Mouse (Mus musculus) cerebellum, postnatal 4 days (tissue): ENCODE results near the gene Ndufs2.
"Not testable (repeated sequence)": the region's sequence is repeated elsewhere in the genome, so short reads cannot be mapped to it uniquely, and the experiment has no call there.

Experiments used
- DNase-seq, 2 experiments: peaks; one replicate each; pipeline ENCODE4 v3.0.0; 2022; ENCODE audit warnings: low spot score in 2 of 2, mixed read lengths in 1 of 2

Gene Ndufs2

DNA sequence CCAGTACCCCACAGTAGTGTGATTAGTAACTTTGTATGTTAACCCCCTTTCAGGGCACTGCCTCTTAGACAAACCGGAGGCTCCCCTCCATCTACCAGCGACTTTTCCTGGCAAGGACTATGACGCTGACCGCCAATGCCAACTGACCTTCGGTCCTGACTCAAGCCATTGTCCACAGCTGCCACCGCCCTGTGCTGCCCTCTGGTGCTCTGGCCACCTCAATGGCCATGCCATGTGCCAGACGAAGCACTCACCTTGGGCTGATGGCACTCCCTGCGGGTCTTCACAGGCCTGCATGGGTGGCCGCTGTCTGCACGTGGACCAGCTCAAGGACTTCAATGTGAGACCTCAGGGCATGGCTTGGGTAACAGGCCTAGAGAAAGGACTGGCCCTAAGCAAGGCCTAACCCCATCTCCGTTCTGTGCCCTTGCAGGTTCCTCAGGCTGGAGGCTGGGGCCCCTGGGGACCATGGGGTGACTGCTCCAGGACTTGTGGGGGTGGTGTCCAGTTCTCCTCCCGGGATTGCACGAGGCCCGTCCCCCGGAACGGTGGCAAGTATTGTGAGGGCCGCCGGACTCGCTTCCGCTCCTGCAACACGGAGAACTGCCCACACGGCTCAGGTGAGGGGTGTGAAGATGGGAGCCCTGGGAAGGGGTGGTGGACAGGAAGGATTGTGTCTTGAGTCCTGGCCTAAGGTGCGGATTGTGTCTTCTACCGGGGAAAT is 5.1 kb upstream of the Ndufs2 start:
- no peak for DNase-seq

DNA sequence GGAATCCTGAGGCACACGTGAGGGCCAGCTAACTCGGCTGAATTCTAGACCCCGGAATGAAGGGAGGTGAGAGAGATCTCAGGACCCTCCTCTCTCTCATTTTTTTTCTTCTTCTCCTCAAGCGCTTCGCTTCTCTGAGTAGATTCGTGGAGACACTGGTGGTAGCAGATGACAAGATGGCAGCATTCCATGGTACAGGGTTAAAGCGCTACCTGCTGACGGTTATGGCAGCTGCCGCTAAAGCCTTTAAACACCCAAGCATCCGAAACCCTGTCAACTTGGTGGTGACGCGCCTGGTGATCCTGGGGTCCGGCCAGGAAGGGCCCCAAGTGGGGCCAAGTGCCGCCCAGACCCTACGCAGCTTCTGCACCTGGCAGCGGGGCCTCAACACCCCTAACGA is 1.2 kb upstream of the Ndufs2 start:
- no peak for DNase-seq

DNA sequence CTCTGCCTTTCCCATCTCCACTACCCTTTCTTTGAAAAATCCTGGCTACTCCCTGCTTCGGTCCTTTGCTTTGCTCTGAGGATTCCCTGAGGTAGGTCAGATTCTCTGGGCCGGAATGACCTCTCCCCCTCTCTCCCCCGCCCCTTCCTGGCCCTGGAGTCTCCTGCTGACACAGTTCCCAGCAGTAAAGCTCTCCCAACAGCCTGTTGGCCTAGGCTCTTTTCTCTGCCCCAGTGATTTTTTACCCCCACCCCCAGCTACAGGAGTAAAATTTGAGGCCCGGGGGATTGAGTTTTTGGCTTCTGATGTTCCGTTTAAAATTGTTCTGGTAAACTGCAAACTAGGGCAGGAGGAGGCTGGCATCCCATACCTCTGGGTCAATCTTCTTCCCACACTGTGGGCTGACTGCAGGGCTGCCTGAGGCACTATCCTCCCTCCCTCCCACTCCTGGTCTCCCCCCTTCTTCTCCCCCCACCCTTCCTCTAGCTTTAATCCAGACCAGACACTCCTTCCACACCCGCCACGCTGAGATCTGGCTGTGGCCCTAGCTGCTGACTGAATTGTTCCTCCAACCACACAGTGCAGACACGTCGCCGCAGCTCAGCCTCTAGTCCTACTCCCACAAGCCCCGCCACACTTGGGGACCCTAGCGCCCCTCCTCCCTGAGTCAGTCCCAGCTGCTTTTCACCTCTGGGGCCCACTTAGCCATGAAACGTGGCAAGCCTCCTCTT is 571 bp upstream of the Ndufs2 start:
- DNase-seq = no peak

DNA sequence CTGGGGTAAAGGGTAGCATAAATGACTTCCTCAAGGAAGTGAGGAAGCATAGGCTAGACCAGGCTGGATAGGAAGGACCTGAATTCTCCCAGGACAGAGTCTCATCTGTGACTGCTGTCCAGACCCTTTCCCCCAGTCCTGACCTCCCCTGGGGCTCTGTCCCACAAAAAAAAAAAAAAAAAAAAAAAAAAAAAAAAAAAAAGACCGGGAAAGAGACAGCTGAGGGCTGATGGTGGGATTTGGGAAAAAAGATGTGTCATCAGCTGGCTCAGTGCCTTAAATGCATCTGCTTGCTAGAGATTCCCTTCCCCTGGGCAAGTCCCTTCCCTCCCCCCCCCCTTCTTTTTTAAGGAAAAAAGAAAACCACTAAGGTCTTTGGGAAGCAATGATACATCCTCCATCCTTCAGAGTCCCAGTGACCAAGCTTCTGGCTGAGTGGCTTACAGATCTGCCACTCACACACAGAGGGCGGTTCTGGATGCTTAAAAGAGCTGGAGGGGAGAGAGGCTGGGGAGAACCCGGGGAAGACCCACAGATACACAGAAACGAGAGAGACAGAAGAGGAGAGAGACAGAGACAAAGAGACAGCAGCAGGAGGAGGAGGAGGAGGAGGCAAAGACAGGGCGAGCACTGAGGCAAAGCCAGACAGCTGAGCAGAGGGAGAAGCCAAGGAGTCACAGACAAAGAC is 1.1 kb downstream of the Ndufs2 start, which contains the start of gene Adamts4:
Gene Adamts4, plus strand, starts transcription at position 509 of the 688 bp plus-strand sequence.
- DNase-seq = peak in 1 of 2 experiments; percentile 58

DNA sequence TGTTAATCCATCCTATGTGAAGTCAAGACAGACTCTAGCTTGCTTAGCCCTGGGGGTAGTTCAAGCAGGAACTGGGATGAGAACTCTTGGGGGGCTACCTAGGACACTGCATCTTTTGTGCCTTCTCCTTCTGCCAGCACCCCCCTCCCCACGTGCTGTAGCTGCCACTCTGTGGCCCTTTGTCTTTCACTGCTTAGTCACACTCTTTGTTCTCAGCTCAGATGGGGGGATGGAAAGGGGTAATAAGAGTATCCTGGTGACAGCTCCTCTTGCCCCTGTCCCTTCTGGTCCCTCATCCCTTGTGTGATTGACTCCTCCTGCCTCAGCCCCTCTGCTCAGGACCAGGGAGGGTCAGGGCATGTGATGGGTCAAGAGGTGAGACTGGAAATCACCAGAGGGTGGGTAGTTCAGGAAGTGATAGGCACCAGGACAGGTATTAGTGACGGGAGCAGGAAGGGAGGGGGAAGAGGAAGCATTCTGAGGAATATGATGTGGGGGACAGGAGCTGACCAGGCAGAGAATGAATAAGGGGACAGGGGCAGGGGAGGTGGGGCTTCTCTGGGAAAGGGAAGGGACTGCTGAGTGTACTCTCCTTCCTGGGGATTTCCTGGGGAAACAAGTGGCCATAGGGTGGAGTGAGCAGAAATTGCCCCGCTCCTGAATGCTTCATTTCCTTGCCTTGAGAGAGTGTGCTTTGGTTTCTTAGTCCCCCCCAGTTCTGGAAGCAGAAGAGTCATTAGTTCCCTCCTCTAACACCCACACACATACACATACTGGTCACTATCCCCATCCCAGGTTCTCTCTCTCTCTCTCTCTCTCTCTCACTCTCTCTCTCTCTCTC is 2.6 kb downstream of the Ndufs2 start:
- DNase-seq = no peak

DNA sequence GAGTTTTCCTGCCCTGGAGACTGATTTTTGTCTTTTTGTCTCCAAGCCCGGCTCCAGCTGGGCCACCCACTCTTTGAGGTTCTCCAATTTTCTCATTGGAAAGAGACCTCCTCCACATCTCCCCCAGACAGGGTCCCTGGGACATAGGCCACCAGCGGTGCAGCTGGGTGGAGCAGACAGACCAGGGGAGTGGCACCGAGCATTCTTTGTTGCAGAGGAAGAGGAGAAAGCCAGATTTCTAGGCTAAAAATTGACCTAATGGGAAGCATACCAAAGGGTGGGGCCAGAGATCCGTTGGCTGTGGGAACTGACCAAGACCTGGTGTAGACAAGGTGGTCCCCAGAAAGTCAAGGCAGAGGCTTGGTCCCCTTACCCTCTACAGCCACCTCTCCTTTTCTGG is 3.3 kb downstream of the Ndufs2 start:
- DNase-seq = no peak

DNA sequence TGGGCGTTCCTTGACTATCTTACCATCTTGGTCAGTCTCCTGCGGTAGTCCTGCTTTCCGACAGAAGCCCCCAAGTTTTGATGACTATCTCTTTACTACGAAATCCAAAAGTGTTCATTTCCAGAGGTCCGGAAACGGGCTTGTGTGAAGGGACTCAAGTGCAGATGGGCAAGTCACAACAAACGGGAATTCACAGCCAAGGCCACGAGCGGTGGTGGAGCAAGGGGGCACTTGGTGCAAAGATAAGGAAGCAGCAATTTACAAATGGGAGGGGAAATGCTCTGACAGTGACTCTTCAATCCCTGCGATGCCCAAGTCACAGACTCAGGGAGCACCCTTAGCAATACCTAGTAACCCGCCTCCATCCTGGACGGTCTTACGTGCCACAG is 3.7 kb downstream of the Ndufs2 start:
- no peak for DNase-seq

DNA sequence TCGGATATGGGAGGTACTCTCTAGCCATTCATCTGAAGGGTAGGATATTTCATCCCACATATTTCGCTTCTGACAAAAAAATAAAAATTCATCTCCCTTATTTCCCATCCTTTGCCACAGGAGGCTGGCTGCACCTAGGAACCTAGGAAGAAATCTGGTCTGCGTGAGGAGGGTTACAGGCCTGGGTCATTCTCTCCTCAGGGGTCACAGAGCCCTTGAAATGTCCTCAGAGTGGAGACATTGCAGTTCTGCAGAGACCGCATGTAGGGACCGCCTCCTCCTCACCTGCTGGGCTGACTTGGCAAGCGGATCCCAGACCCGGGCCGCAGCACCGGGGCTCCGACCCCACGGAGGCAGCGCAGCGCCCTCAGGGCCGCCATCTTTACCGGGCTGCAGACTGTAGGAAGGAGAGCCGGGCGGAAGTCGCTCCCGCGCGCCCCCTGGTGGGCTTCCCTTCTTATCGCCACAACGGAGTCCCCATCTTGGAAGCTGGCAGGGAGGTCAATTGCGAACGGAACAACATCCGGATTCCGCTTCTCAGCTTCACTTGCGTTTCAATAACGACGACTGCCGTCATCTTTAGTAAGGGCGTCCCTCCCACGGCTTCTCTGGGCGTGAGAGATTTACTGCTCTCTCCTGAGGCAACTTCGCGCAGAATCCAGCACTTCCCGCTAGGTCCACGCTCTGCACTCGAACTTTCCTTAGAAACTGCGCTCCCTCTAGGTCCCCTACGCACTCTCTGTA is 4.3 kb downstream of the Ndufs2 start:
- peak; percentile 93 to 98 for DNase-seq

DNA sequence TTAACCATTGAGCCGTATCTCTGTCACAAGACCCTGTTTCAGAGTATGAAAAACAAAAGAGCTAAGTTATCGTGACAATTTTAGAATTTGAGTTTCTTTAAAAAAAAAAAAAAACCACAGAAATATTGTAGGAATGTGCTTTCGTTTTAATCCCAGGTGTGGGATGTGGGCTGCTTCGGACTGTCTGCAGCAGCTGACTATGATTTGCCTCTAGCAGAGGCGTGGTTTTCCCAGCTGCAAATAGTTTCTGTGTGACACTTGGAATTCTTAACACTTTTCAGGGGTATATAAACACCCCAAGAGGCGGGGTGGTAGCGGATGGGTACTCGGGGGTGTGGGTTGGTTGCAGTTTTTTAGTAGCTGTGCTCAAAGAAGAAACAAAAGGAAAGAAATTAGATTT is 5.8 kb downstream of the Ndufs2 start:
- DNase-seq = no peak

DNA sequence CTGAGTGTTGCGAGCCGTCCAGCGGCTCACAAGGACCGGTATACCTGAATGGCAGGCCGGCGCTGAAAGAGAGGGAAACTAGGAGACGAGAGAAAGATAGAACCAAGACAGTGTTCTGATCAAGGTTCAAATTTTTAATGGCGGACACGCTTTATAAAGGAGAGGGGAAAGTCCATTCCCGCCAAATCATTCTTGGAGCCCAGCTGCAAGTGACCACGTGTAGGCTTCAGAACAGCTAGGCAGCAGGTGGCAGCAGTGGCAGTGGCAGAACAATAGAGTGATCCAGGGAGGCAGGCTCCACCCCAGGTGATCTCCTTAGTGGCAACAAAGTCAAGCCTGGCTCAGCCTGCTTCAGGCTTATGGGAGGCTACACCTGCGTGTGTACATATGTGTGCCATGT is 9.2 kb downstream of the Ndufs2 start:
- DNase-seq = not testable (repeated sequence)

DNA sequence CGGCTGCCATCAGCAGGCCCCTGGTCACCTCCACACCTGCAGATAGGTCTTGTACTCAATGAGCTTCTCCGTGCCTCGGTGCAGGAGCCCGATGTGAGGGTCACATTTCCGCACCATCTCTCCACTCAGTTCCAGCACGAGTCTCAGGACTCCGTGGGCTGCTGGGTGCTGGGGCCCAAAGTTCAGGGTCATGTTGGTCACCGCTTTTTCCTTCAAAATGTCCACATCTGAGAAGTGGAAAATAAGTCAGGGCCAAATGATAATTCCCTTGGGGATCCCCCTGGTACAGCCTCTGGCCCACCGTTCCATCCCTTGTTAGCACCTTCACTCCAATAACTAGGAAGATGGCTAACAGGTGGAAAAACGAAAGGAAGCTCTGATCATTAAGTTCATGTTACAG is 10.3 kb downstream of the Ndufs2 start:
- DNase-seq = no peak

DNA sequence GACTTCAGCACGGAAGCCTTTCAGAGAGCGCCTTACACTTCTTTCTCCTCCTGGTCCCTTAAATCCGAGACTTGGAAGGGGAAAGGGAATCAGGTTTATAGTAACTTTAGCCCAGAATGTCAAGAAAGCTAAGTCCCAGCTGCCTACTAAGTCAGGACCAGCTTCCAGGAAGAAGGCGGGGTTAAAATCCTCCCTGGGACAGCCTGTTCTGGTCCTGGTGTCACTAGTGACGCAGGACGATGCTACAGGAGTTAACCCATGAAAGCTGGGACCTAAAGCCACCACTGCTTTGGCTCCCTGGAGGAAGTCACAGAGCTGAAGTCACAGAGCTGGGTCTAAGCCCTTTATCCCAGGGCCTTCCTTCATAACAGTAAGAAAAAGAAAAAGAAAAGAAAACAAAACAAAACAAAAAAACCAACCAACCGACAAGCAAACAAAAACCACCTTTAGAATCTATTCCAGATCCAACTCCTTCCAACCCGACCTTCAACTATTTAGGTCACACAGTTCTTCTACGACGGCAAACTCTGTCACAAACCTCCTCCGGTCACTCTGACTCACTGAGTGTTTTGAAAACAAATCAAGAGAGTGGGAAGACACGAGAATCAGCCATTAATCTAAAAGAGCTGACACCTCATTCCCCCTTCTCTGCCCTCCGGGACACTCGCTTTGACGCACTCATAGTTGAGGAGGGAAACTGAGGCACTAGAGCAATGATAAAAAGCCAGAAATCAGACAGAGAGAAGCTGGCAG is 11.0 kb downstream of the Ndufs2 start:
- no peak for DNase-seq

DNA sequence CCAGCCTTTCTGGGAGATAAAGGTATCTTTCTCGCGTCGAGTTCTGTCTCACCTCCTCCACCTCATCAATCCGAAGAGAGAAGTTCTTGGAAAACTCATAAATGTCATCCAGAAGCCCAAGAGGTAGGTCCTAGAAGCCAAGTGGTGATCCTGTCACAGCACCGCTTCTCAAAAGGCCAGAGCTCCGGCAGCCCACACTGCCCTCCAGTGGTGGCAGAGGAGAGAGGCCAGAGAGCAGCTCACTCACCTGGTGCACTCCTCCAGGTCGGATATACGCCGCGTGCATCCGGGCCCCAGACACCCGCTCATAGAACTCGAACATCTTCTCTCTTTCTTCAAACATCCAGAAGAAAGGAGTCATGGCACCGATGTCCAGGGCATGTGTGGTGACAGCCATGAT is 12.7 kb downstream of the Ndufs2 start:
- DNase-seq = peak in 1 of 2 experiments; percentile 55

DNA sequence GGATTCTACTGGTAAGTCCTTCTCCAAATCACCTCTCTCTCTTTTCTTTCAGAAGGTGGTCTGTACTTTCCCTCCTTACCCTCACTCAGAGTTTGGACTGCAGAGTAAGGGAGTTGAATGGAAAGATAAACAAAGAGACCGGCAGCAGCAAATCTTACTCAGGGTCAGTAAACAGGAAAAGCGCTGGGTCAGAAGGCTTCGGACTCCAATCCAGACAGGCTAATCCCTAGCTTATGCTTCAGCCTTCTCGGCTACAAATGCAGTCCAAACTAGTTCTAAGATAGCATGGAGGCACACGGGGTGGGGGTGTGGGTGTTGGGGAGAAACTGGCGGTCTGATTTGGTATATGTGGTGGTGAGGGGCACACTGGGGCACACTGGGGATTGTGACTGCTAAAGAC is 13.8 kb downstream of the Ndufs2 start:
- DNase-seq = no peak

DNA sequence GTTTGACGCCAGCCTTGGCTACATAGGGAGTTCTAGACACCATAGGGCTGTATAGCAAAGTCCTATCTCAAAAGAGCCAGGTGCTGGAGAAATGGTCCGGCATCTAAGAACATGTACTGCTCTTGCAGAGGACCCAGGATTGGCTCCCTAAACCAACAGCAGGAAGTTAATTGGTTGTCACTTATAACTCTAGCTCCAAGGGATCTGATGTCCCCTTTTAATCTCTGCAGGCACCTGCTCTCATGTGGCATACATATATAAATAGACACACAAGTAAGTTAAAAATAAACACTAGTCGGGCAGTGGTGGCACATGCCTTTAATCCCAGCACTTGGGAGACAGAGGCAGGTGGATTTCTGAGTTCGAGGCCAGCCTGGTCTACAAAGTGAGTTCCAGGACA is 15.4 kb downstream of the Ndufs2 start:
- no peak for DNase-seq

DNA sequence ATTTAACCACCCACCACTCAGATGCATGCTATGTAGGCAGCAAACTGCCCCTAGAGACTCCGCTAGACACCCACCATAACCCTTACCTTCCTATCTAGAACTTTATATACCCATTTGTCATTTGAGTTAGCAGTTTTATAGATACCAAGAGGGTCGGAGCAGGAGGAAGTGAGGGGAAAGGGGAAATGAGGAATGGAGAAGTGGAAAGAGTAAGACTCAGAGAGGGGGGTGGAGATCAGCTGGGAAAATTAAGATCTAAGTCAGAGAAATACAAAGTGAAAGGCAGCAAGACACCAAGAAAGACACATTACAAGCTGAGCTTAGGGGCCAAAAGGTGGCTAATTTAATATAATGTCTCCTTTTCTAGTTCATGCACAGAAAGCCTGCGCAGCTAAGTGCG is 16.6 kb downstream of the Ndufs2 start:
- DNase-seq = no peak

DNA sequence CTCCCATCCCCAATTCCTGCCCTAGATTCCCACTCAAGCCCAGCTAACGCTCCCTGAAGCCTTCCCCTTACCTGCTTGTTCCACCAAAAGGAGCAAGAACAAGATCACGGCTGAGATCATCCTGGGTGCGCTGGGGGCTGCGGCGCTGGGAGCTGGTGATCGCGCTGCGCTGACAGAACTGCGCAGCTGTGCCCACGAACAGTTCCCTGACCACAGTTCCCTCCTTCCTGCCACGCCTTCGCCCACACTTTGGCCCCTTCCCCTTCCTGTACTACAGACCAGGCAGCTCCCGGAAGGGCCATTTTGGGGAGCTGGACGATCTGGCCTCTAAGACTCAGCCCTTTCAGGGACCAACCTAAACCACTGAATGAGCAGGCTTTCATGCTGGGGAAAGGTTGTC is 17.1 kb downstream of the Ndufs2 start, which contains the start of gene Fcer1g:
Gene Fcer1g, minus strand, starts transcription at position 240 of the 400 bp plus-strand sequence.
- DNase-seq = no peak

DNA sequence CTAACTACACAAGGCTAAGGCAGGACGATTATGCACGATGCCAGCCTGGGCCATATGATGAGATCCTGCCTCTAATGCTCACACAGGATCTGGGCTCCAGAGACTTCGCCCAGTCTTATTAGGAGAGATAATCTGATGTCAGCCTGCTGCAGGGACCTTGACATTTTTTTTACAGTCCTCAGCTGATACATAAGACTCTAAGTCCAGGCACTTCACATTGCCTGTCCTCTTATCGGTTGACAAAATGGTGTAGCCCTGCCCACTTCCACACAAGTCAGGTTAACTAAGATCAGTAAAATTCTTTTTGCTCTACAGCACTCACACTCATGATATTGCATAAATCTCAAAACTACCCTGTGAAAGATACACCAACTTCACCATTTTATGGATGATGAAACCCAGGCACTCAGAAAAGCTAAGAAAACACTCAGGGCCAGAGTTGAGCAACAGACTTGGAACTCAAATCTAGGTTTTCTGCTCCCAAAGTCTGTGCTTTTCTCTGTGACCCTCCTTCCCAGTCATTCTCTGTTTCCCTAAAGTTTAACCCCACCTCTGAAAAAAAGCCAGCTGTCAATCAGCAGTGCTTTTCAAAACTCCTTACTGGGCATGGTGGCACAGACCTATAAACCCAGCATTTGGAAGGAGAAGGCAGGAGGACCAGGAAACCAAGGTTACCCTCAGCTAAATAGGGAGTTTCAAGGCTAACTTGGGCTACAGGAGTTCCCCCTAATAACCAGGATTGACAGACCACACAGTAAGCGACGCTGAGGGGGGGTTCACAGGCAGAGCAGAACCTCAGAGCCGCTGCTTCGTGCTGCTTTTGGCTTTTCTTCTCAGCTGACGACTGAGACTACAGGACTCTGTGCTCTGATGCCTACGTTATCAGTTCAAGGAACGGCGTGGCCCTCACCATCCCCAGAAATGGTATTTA is 18.1 kb downstream of the Ndufs2 start:
- DNase-seq = no peak

DNA sequence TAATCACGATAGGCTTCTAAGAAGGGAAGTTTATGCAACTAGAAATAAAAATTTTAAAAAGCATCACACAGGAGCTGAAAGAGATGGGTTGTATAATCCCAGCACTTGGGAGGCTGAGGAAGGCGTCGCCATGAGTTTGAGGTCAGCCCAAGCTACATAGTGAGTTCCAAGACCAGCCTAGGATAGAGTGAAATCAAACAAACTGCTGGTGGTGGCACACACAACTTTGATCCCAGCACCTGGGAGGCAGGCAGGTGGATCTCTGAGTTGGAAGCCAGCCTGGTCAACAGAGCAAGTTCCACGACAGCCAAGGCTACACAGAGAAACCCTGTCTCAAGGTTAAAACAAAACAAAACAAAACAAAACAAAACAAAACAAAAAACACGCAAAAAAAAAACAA is 18.8 kb downstream of the Ndufs2 start:
- no peak for DNase-seq
